Mouse (Mus musculus): ENCODE results near the gene Gm20388. TPM values are rescaled to one million over a fixed set of nuclear protein-coding genes. Genes with fewer than 3 reads are reported as not detected.

The Gm20388 gene
- polyA plus RNA-seq, 1 experiment, result 18.7 TPM

- WGBS, result 85% methylated on average over 11 of the region's 11 CpGs
- H3K27me3 ChIP-seq (ENCODE audit: control insufficient read depth, insufficient read depth, low read length), result no peaks in the 10 kb centered on the region
- no peak overlapping the region for H3K27ac ChIP-seq (ENCODE audit: insufficient read depth, low read length)
- H3K4me3 ChIP-seq (replicated peaks; ENCODE audit: insufficient read depth, low read depth, low read length), result no peak overlapping the region
- no peaks in the 10 kb centered on the region for H3K4me1 ChIP-seq (ENCODE audit: control insufficient read depth, insufficient read depth, low read length)
- no peak for TF ChIP-seq CTCF (IDR thresholded peaks at IDR 0.05; ENCODE audit: borderline replicate concordance, insufficient read depth, low read depth, low read length)
- TF ChIP-seq POLR2A (IDR thresholded peaks at IDR 0.05; ENCODE audit: borderline replicate concordance, insufficient read depth, low read length), result no peak
- DNase-seq, result no peak
Measured at GRCm38 (mm10) chr8:124150009-124150408, 4239.4 kb downstream of the Gm20388 start.

GRCm38 (mm10) chr8:124150536-124150935 lies 4239.9 kb downstream of the Gm20388 start:
- no peaks in the 10 kb centered on the region for H3K27me3 ChIP-seq (ENCODE audit: control insufficient read depth, insufficient read depth, low read length)
- DNase-seq, result no peak
- H3K4me1 ChIP-seq (ENCODE audit: control insufficient read depth, insufficient read depth, low read length), result no peaks in the 10 kb centered on the region
- TF ChIP-seq CTCF (IDR thresholded peaks at IDR 0.05; ENCODE audit: borderline replicate concordance, insufficient read depth, low read depth, low read length) (no peak), POLR2A (IDR thresholded peaks at IDR 0.05; ENCODE audit: borderline replicate concordance, insufficient read depth, low read length) (no peak)
- no peak overlapping the region for H3K4me3 ChIP-seq (replicated peaks; ENCODE audit: insufficient read depth, low read depth, low read length)
- H3K27ac ChIP-seq (ENCODE audit: insufficient read depth, low read length), result no peak overlapping the region
- WGBS, result 78% methylated on average over 5 of the region's 5 CpGs

GRCm38 (mm10) chr8:124151881-124152280 lies 4241.2 kb downstream of the Gm20388 start:
- WGBS, result 57% methylated on average over 6 of the region's 6 CpGs
- Histone ChIP-seq H3K27ac (ENCODE audit: insufficient read depth, low read length) (no peak overlapping the region), H3K27me3 (ENCODE audit: control insufficient read depth, insufficient read depth, low read length) (no peaks in the 10 kb centered on the region), H3K4me1 (ENCODE audit: control insufficient read depth, insufficient read depth, low read length) (no peaks in the 10 kb centered on the region), H3K4me3 (replicated peaks; ENCODE audit: insufficient read depth, low read depth, low read length) (no peak overlapping the region)
- no peak for DNase-seq
- no peak for TF ChIP-seq POLR2A (IDR thresholded peaks at IDR 0.05; ENCODE audit: borderline replicate concordance, insufficient read depth, low read length)
- no peak for TF ChIP-seq CTCF (IDR thresholded peaks at IDR 0.05; ENCODE audit: borderline replicate concordance, insufficient read depth, low read depth, low read length)

- Histone ChIP-seq H3K27me3 (ENCODE audit: control insufficient read depth, insufficient read depth, low read length) (no peaks in the 10 kb centered on the region), H3K27ac (ENCODE audit: insufficient read depth, low read length) (no peak overlapping the region), H3K4me1 (ENCODE audit: control insufficient read depth, insufficient read depth, low read length) (no peaks in the 10 kb centered on the region), H3K4me3 (replicated peaks; ENCODE audit: insufficient read depth, low read depth, low read length) (no peak overlapping the region)
- TF ChIP-seq CTCF (IDR thresholded peaks at IDR 0.05; ENCODE audit: borderline replicate concordance, insufficient read depth, low read depth, low read length) (no peak), POLR2A (IDR thresholded peaks at IDR 0.05; ENCODE audit: borderline replicate concordance, insufficient read depth, low read length) (no peak)
- DNase-seq, result no peak
- WGBS, result 94% methylated on average over 8 of the region's 8 CpGs
Measured at GRCm38 (mm10) chr8:124152771-124153170, 4242.1 kb downstream of the Gm20388 start.

GRCm38 (mm10) chr8:124156324-124156723 lies 4245.7 kb downstream of the Gm20388 start:
- 89% methylated on average over 7 of the region's 7 CpGs for WGBS
- Histone ChIP-seq H3K4me3 (replicated peaks; ENCODE audit: insufficient read depth, low read depth, low read length) (no peak overlapping the region), H3K4me1 (ENCODE audit: control insufficient read depth, insufficient read depth, low read length) (no peaks in the 10 kb centered on the region), H3K27me3 (ENCODE audit: control insufficient read depth, insufficient read depth, low read length) (no peaks in the 10 kb centered on the region), H3K27ac (ENCODE audit: insufficient read depth, low read length) (no peak overlapping the region)
- no peak for TF ChIP-seq POLR2A (IDR thresholded peaks at IDR 0.05; ENCODE audit: borderline replicate concordance, insufficient read depth, low read length)
- no peak for TF ChIP-seq CTCF (IDR thresholded peaks at IDR 0.05; ENCODE audit: borderline replicate concordance, insufficient read depth, low read depth, low read length)
- no peak for DNase-seq

GRCm38 (mm10) chr8:124161683-124162082 lies 4251.0 kb downstream of the Gm20388 start:
- WGBS, result 88% methylated on average over 5 of the region's 5 CpGs
- no peak for DNase-seq
- Histone ChIP-seq H3K4me3 (replicated peaks; ENCODE audit: insufficient read depth, low read depth, low read length) (no peak overlapping the region), H3K4me1 (ENCODE audit: control insufficient read depth, insufficient read depth, low read length) (no peaks in the 10 kb centered on the region), H3K27ac (ENCODE audit: insufficient read depth, low read length) (no peak overlapping the region), H3K27me3 (ENCODE audit: control insufficient read depth, insufficient read depth, low read length) (no peaks in the 10 kb centered on the region)
- no peak for TF ChIP-seq POLR2A (IDR thresholded peaks at IDR 0.05; ENCODE audit: borderline replicate concordance, insufficient read depth, low read length)
- TF ChIP-seq CTCF (IDR thresholded peaks at IDR 0.05; ENCODE audit: borderline replicate concordance, insufficient read depth, low read depth, low read length), result no peak

- DNase-seq, result no peak
- Histone ChIP-seq H3K4me3 (replicated peaks; ENCODE audit: insufficient read depth, low read depth, low read length) (no peak overlapping the region), H3K27ac (ENCODE audit: insufficient read depth, low read length) (no peak overlapping the region), H3K4me1 (ENCODE audit: control insufficient read depth, insufficient read depth, low read length) (no peaks in the 10 kb centered on the region), H3K27me3 (ENCODE audit: control insufficient read depth, insufficient read depth, low read length) (no peaks in the 10 kb centered on the region)
- no peak for TF ChIP-seq POLR2A (IDR thresholded peaks at IDR 0.05; ENCODE audit: borderline replicate concordance, insufficient read depth, low read length)
- no peak for TF ChIP-seq CTCF (IDR thresholded peaks at IDR 0.05; ENCODE audit: borderline replicate concordance, insufficient read depth, low read depth, low read length)
- 68% methylated on average over 5 of the region's 5 CpGs for WGBS
Measured at GRCm38 (mm10) chr8:124163258-124163657, 4252.6 kb downstream of the Gm20388 start.

- no peak overlapping the region for H3K4me3 ChIP-seq (replicated peaks; ENCODE audit: insufficient read depth, low read depth, low read length)
- WGBS, result 71% methylated on average over 7 of the region's 7 CpGs
- H3K27ac ChIP-seq (ENCODE audit: insufficient read depth, low read length), result no peak overlapping the region
- no peaks in the 10 kb centered on the region for H3K27me3 ChIP-seq (ENCODE audit: control insufficient read depth, insufficient read depth, low read length)
- peaks cover 10% of the 10 kb centered on the region for H3K4me1 ChIP-seq (ENCODE audit: control insufficient read depth, insufficient read depth, low read length)
- TF ChIP-seq CTCF (IDR thresholded peaks at IDR 0.05; ENCODE audit: borderline replicate concordance, insufficient read depth, low read depth, low read length), result no peak
- no peak for DNase-seq
Measured at GRCm38 (mm10) chr8:124169749-124170148, 4259.1 kb downstream of the Gm20388 start.
